Mouse (Mus musculus) left cerebral cortex, adult 2 months (tissue): ENCODE data around the gene Mtss1l. TPM values are rescaled to one million over a fixed set of nuclear protein-coding genes. Genes with fewer than 3 reads are reported as not detected.

Experiments
- DNase-seq, 2 experiments: peaks; one replicate each; pipeline ENCODE4 v3.0.0; 2021 to 2022; ENCODE audit warnings: low spot score in 2 of 2, mixed read lengths in 1 of 2; ENCODE audit errors: extremely low spot score in 1 of 2
- H3K27ac ChIP-seq: fragments of 200-600 bp; 2 replicates; pipeline ENCODE4 v1.8.1; 2022
- H3K4me3 ChIP-seq: fragments of 200-600 bp; 2 replicates; pipeline ENCODE4 v1.8.1; 2022
- CTCF ChIP-seq: fragments of 200-600 bp; IDR thresholded peaks from 2 replicates; pipeline ENCODE4 v1.8.1; 2022; ENCODE audit warnings: antibody characterized with exemption, mild to moderate bottlenecking, moderate library complexity
- intact Hi-C: fragments of 180-260 bp; cut with DNase I; formaldehyde crosslinking; loops from one replicate; pipeline ENCODE4 v1.15.1; 2025
- total RNA-seq, 2 experiments: library from RNA; stranded (reverse); gene quantifications; 2 replicates each; pipeline ENCODE4 v1.2.3; 2021

The Mtss1l gene
- total RNA-seq, 2 experiments from 2014 or later, result 207 to 234 TPM

DNA sequence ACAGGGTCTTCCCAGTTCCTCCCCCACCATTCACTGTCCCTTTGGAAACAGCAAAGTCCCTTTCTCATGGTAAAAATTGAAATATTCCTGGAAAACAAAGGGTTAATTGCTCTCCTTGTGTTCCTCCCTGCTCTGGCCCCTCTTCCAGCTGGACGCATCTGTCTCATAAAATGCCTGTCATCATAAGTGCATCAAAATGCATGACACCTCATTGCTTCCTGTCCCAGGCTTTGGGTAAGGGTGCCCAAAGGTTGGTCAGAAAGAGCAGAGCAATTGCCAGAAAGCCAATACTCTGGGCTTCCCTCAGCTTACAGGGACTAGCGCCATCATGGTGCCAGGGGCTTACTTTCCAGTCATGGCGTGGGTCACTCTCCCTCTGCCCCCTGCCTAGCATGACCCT is 10.7 kb upstream of the Mtss1l start:
- no peak for DNase-seq
- intact Hi-C loops, result no loop called here
- no peak overlapping the region for H3K4me3 ChIP-seq
- no peak for TF ChIP-seq CTCF
- peak overlapping the region; percentile 11; the same call in 1 of the 2 replicates for H3K27ac ChIP-seq

DNA sequence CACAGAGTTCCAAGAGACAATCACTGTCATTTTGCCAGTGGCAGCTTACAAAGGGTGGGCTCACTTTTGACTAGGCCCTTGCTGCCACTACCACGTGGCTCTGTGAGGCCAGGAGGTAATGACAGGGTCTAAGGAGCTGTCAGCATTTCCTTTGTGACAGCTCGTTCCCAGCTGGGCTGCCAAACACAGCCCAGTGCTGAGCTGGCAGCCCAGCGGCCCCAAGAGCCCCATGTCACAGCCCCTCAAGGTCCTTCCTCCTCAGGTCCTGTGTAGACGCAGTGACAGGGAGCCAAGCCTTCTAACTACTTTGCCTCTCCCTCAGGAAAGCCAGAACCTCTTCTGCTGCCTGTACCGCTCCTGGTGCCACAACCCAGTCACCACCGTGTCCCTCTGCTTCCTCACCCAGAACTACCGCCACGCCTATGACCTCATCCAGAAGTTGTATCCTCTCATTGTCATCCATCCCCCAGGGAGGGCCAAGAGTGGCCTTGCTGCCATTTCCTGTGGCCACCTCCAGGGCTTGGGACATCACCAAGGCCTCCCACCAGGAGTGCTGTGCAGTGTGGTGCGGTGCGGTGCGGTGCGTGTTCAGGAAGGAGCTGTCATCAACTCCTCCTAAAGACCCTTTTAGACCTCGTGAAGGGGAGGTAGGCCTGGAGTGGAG is 9.9 kb upstream of the Mtss1l start:
- TF ChIP-seq CTCF, result no peak; the same call in 1 of the 2 replicates
- DNase-seq, result no peak
- no peak overlapping the region for H3K4me3 ChIP-seq
- intact Hi-C loops, result no loop called here
- peak overlapping the region; percentile 11; the same call in 1 of the 2 replicates for H3K27ac ChIP-seq

- Histone ChIP-seq H3K27ac (no peak overlapping the region), H3K4me3 (no peak overlapping the region)
- TF ChIP-seq CTCF, result no peak
- intact Hi-C loops, result no loop called here
- no peak for DNase-seq
These were observed 8.2 kb upstream of the Mtss1l start for GRCm38 (mm10) chr8:110713073-110713472.

- intact Hi-C loops, result no loop called here
These were observed 6.3 kb upstream of the Mtss1l start for GRCm38 (mm10) chr8:110714827-110715519.

DNA sequence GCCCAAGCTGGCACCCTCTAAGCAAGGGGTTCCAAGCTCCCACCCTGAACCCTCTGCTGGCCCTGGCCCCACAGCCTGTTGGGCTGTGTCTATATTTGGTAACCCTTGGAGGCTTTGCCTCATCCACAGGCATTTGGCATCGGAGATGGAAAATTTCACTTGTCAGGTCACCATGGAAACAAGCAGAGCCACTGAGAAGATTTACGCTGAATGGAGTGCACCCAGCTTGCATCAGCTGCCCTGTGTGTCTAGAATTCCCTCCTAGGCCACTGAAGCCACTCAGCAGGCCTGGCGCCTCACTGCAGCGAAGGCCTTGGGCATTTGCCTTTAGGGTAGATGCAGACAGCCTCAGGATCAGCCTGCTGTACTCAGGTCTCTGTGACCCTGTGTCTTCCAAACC is 5.2 kb upstream of the Mtss1l start:
- DNase-seq, result peak in 1 of 2 experiments; percentile 66
- Histone ChIP-seq H3K4me3 (no peak overlapping the region), H3K27ac (peak overlapping the region; percentile 86)
- TF ChIP-seq CTCF, result no peak
- intact Hi-C loops, result no loop called here

More at GRCm38 (mm10) chr8:110714827-110715519, 6.3 kb upstream of the Mtss1l start:
- no peak for TF ChIP-seq CTCF
- DNase-seq, result no peak
- Histone ChIP-seq H3K27ac (peak overlapping the region; percentile 86), H3K4me3 (no peak overlapping the region)

DNA sequence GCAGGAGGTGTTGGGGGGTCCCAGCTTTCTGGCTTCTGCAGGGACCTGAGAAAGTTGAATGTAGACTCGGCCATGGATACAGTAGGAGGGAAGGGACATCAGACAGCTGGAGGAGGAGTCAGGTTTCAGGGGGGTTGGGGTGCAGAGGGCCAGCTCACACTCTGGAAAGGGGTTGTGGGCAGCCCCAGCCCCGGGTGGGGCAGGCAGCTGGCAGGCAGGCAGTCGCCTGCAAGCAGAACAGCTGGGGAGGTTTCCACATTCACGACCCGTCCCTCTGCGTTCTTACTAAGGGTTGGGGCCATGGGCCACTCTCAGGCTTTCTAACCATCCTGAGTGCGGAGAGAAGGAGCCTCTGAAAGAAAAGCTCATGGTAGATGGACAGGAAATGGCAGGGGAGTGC is 4.1 kb upstream of the Mtss1l start:
- DNase-seq, result no peak
- TF ChIP-seq CTCF, result no peak
- no peak overlapping the region for H3K4me3 ChIP-seq
- peak overlapping the region; percentile 86; the same call in 1 of the 2 replicates for H3K27ac ChIP-seq
- intact Hi-C loops, result no loop called here

- H3K27ac ChIP-seq, result peak overlapping the region; percentile 80
- intact Hi-C loops, result no loop called here
- TF ChIP-seq CTCF, result no peak
- no peak overlapping the region for H3K4me3 ChIP-seq
- DNase-seq, result no peak
These were observed 2.9 kb upstream of the Mtss1l start for GRCm38 (mm10) chr8:110718209-110718968.

GRCm38 (mm10) chr8:110718969-110719670 is 2.2 kb upstream of the Mtss1l start:
- peak overlapping the region; percentile 80 for H3K27ac ChIP-seq
- no peak overlapping the region for H3K4me3 ChIP-seq
- intact Hi-C loops, result no loop called here
- TF ChIP-seq CTCF, result no peak
- DNase-seq, result no peak

- peak overlapping the region; percentile 80 for H3K27ac ChIP-seq
- no peak for TF ChIP-seq CTCF
- intact Hi-C loops, result no loop called here
- no peak for DNase-seq
- no peak overlapping the region for H3K4me3 ChIP-seq
These were observed 1.2 kb upstream of the Mtss1l start for GRCm38 (mm10) chr8:110719898-110720653.

DNA sequence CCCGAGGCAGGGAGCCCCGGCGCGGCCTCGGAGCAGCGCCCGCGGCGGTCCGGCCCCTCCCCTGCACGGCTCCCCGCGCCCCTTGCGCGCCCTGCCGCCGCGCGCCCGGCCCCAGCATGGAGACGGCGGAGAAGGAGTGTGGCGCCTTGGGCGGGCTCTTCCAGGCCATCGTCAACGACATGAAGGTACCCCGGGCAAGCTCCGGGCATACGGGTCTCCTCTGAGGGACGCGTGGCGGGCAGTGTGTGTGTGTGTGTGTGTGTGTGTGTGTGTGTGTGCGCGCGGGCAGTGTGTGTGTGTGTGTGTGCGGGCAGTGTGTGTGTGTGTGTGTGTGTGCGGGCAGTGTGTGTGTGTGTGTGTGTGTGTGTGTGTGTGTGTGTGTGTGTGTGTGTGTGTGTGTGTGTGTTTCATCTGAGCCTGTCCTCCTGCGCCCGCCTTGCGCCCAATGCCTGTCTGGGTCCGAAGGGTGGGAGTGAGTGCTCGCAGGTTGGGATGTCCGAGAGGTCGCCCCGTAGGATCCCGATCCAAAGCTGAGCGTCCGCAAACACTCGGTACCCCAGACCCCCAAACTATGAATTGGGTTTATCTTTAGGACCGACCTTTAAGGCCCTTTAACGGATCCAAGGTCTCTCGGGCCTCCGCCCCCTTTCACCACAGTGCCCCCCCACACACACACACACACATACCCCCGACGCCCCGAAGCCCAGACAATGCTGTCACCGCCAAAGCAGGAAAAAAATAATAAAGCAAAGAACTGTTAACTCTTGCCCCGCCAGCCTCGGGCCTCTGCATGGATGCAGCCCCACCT is 534 bp downstream of the Mtss1l start:
- intact Hi-C loops, result loop anchor here (2.0 kb wide), 1 partner anchor 57 kb away; no protein-coding TSS in a partner anchor
- no peak for DNase-seq
- Histone ChIP-seq H3K27ac (peak overlapping the region; percentile 71), H3K4me3 (peak overlapping the region; percentile 54)
- TF ChIP-seq CTCF, result no peak
